Mouse (Mus musculus) liver, embryonic 11.5 days (tissue): ENCODE data around the gene Atp8a2. TPM values are rescaled to one million over a fixed set of nuclear protein-coding genes. Genes with fewer than 3 reads are reported as not detected.

Experiments
- ATAC-seq: fragments of 200-750 bp; cut with Nextera tagmentation; replicated peaks from 2 replicates; pipeline ENCODE4 v1.8.0; 2017; ENCODE audit warnings: moderate number of reproducible peaks, mild to moderate bottlenecking, moderate TSS enrichment, moderate library complexity; ENCODE audit not compliant: low FRiP score
- DNase-seq: peaks from one replicate; pipeline ENCODE4 v3.0.0-alpha.2; 2017; ENCODE audit warnings: low spot score
- H3K27ac ChIP-seq: fragments of 300-500 bp; sonication (generic); 2 replicates; pipeline ENCODE4 v1.5.1; 2014; ENCODE audit warnings: mild to moderate bottlenecking, low read depth, low read length, control low read depth
- H3K27me3 ChIP-seq: fragments of 300-500 bp; sonication (generic); replicated peaks from 2 replicates; pipeline ENCODE4 v1.6.1; 2014; ENCODE audit warnings: low read length, mixed read lengths; ENCODE audit not compliant: control insufficient read depth, insufficient read depth
- H3K36me3 ChIP-seq: fragments of 300-500 bp; sonication (generic); 2 replicates; pipeline ENCODE4 v1.6.1; 2014; ENCODE audit warnings: mild to moderate bottlenecking, low read length, moderate library complexity, mixed read lengths; ENCODE audit not compliant: control insufficient read depth, insufficient read depth
- H3K4me1 ChIP-seq: fragments of 300-500 bp; sonication (generic); replicated peaks from 2 replicates; pipeline ENCODE4 v1.6.1; 2014; ENCODE audit warnings: low read length, mixed read lengths; ENCODE audit not compliant: control insufficient read depth, insufficient read depth
- H3K4me2 ChIP-seq: fragments of 300-500 bp; sonication (generic); 2 replicates; pipeline ENCODE4 v1.6.1; 2014; ENCODE audit warnings: mild to moderate bottlenecking, control low read depth, moderate library complexity
- H3K4me3 ChIP-seq: fragments of 300-500 bp; sonication (generic); 2 replicates; pipeline ENCODE4 v1.5.1; 2014; ENCODE audit warnings: low read depth, low read length, control low read depth
- H3K9ac ChIP-seq: fragments of 300-500 bp; sonication (generic); 2 replicates; pipeline ENCODE4 v1.6.1; 2014; ENCODE audit warnings: low read depth, low read length, control low read depth
- H3K9me3 ChIP-seq: fragments of 300-500 bp; sonication (generic); 2 replicates; pipeline ENCODE4 v1.6.1; 2016; ENCODE audit warnings: low read length, inconsistent platforms, mixed read lengths; ENCODE audit not compliant: control insufficient read depth
- WGBS: fragments of 180-500 bp; shearing (Covaris S2); extraction: QIAGEN DNeasy Blood & Tissue Kit; methylation state at CpG from one replicate; pipeline ENCODE4 v1.1.7; 2014; 5-methylcytosine and 5-hydroxymethylcytosine counted together
- polyA plus RNA-seq: library from polyadenylated mRNA; unstranded; fragments of >200 nt; fragmentation: Nextera tagmentation; extraction: Ambion mirVana; gene quantifications from 2 replicates; pipeline ENCODE4 v1.2.1, GENCODE M21; 2014

Atp8a2 gene
- polyA plus RNA-seq, 1 experiment from 2014 or later, result 2.2 TPM

DNA sequence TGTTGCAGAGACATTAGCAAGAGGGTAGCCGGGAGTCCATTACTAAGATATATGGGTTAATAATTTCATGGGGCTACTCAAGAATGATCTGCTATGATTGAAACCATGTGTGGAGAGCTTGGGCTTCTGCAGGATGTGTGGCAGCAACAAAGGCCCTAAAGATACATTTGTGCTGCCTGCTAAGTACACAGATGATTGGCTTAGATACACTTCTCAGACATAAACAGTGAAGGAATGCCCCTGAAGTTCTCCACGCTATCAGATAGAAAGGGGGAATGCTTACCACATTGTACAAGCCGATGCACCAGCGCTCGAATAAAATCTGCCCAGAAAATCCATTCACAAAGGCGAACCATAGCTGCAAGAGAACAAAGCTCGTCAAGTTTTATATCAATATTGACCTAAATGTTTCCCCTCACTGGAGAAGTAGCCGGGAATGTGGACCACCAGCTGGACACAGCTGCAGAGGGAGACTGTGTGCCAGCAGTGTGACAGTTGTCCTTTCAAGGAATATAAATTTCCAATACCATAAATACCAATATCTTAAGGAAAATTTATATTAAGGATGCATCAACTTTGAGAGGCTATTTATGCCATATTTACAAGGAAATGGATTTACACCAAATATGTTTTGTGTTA, 394.9 kb downstream of the Atp8a2 start:
- no peak overlapping the region for H3K4me2 ChIP-seq
- no peaks in the 10 kb centered on the region for H3K27me3 ChIP-seq
- no peaks in the 10 kb centered on the region for H3K9me3 ChIP-seq
- no peak for ATAC-seq
- DNase-seq, result no peak
- no peak overlapping the region for H3K9ac ChIP-seq
- no peaks in the 10 kb centered on the region for H3K4me1 ChIP-seq
- H3K27ac ChIP-seq, result no peak overlapping the region
- no peaks in the 10 kb centered on the region for H3K36me3 ChIP-seq
- 60% methylated on average over 8 of the region's 8 CpGs for WGBS
- no peak overlapping the region for H3K4me3 ChIP-seq

DNA sequence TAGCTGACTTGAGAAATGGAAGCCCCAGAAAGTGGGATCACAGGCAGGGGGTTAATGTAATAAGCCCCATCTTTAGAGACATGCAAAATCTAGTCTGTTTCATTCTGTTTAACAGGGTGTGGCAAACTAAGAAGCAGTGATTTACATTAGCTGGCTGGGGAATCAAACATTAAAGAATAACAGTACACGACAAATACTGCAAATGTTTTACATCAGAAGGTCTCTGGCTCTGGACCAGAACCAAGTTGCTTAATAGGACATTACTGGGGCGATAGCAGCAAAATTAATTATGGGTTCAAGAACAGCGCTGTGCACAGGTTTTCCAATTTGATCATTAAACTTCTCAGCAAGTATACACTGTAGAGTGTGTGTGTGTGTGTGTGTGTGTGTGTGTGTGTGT, 397.5 kb downstream of the Atp8a2 start:
- no peaks in the 10 kb centered on the region for H3K9me3 ChIP-seq
- ATAC-seq (no peak), DNase-seq (no peak)
- no peak overlapping the region for H3K9ac ChIP-seq
- WGBS, result 84% methylated on average over 3 of the region's 3 CpGs
- no peak overlapping the region for H3K27ac ChIP-seq
- no peaks in the 10 kb centered on the region for H3K27me3 ChIP-seq
- no peak overlapping the region for H3K4me3 ChIP-seq
- H3K36me3 ChIP-seq, result no peaks in the 10 kb centered on the region
- H3K4me1 ChIP-seq, result no peaks in the 10 kb centered on the region
- no peak overlapping the region for H3K4me2 ChIP-seq

DNA sequence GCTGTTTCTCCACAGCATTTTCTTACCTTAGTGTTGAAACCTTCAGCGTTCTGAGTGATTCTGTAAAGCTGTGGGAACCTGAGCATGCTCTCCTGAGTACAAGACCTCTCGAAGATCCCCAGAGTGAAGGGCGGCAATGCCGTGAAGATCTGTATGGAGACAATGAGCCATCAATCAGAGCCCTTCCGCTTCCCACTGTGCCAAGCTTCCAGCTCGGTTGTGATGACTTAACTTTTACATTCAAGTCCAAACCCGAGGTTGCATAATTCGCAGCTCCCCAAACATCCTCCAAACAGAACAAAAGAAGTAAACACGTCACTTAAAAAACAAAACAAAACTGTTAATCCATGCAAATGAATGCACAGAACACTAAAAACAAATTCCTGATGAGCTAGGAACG, 403.1 kb downstream of the Atp8a2 start:
- Histone ChIP-seq H3K4me1 (no peaks in the 10 kb centered on the region), H3K27me3 (no peaks in the 10 kb centered on the region), H3K9me3 (no peaks in the 10 kb centered on the region), H3K27ac (no peak overlapping the region), H3K4me2 (no peak overlapping the region), H3K4me3 (no peak overlapping the region), H3K9ac (no peak overlapping the region), H3K36me3 (no peaks in the 10 kb centered on the region)
- WGBS, result 68% methylated on average over 10 of the region's 10 CpGs
- DNase-seq, result no peak
- ATAC-seq, result no peak

DNA sequence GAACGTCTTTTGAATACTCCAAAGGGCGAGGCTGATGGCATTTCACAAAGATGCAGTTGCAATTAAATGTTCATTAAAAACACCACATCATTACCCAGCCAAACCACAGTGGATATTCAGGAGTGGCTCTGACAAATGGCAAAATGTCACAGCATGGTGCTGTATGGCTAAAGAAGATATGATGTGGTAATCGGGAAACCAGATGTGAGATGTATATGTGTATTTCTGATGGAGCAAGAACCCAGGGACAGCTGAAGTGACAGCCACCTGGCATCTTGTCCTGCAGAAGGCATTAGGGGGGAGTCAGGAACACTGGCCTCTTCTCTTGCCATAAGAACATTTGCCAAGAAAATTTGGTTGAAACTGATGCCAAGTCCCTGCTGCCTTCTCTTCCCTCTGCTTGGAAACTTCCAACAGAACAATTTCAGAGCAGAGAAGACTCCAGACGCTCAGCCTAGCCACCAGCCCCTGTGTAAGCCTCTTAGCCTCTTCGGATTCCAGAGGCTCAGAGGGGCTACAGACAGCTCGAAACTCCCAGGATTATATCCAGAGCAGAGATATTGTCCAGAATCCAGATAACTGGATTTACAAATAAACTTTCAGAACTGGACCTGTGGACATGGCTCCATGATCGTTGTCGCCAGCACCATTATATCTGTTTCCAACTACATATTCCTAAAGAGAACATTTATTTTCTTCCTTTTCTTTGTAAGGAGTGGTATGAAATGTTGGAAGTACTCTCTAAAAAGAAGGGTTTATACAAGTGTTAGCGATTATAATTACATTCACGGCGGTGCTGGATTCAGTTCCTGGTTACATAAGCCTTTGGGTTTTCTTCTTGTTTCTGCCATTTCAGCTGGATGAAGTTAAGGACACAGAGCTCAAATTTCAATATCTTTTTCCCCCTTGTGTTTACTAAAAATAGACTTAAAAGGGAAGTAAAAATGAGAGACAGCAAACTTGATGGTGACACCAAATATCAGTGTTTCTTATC, 413.3 kb downstream of the Atp8a2 start:
- Histone ChIP-seq H3K4me1 (no peaks in the 10 kb centered on the region), H3K4me3 (no peak overlapping the region), H3K9me3 (no peaks in the 10 kb centered on the region), H3K27ac (no peak overlapping the region), H3K4me2 (no peak overlapping the region), H3K36me3 (no peaks in the 10 kb centered on the region), H3K9ac (no peak overlapping the region), H3K27me3 (no peaks in the 10 kb centered on the region)
- ATAC-seq (no peak), DNase-seq (no peak)
- WGBS, result 76% methylated on average over 11 of the region's 11 CpGs

DNA sequence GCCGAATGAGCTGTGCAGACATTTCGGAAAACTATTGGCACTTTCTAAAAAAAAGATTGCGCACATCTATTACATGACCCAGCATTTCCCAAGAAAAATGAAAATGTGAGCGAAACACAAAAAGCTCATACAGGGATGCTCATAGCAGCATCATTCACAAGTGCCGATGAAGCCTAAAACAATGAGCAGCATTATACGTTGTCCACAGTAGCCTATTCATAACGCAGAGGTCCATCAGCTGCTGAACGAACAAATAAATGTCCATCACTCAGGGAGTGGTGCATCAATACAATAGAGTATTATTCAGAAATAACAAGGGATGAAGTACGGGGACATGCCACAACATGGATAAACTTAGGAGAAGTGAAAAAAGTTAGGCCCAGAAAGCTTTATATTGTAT, 416.6 kb downstream of the Atp8a2 start:
- Histone ChIP-seq H3K4me2 (no peak overlapping the region), H3K27me3 (no peaks in the 10 kb centered on the region), H3K4me3 (no peak overlapping the region), H3K9me3 (no peaks in the 10 kb centered on the region), H3K27ac (no peak overlapping the region), H3K9ac (no peak overlapping the region), H3K36me3 (no peaks in the 10 kb centered on the region), H3K4me1 (no peaks in the 10 kb centered on the region)
- ATAC-seq (no peak), DNase-seq (no peak)
- 93% methylated on average over 9 of the region's 9 CpGs for WGBS

DNA sequence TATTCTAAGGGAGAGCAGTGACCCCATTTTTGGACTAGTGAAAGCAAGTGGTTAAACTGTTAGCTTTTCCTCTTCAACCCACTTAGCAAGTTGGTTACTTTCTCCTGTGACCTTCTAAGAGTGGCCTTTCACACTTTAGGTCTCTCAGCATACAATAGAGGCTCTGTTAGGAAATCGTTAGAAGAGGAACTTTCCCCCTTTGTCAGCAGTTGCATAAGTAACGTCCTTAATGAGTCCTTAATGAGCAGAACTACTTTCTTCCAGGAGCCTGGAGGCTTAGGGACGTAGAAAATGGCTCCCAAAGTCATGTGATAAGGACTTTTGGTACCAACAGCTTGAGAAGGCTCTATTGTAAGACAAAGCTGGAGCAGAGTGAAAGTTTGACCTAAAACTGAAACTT, 434.8 kb downstream of the Atp8a2 start:
- Histone ChIP-seq H3K4me2 (no peak overlapping the region), H3K4me1 (no peaks in the 10 kb centered on the region), H3K36me3 (no peaks in the 10 kb centered on the region), H3K9me3 (no peaks in the 10 kb centered on the region), H3K9ac (no peak overlapping the region), H3K4me3 (no peak overlapping the region), H3K27ac (no peak overlapping the region), H3K27me3 (no peaks in the 10 kb centered on the region)
- 38% methylated on average over 3 of the region's 3 CpGs for WGBS
- DNase-seq, result no peak
- ATAC-seq, result no peak

DNA sequence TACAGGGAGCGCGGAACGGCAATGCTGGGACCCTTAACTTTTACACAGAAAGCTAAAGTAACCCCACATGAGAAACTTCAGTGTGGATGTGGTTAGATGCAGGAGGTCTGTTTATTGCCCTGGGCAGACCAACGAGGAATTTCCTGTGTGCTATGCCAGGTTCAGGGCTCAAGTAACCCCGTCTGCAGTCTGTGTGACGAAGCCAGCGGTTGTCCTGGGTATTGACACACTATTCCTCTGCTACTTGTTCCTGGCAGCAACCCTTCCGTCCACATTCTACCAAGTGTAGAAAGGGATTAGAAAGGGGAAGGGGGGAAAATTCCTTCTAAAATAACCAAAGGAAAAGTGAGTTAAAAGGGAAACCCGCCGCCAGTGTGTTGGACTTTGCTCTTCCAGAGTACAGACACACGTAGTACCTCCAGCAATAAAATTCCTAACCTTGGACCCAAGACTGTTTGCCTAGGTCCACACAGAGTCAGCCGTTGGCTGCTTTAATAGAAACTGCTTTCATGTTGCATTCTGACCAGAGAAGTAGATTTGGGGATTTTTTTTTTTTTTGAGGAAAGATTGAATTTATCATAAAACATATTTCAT, 437.0 kb downstream of the Atp8a2 start:
- no peaks in the 10 kb centered on the region for H3K4me1 ChIP-seq
- no peak overlapping the region for H3K27ac ChIP-seq
- DNase-seq (no peak), ATAC-seq (no peak)
- no peaks in the 10 kb centered on the region for H3K9me3 ChIP-seq
- no peak overlapping the region for H3K4me3 ChIP-seq
- no peaks in the 10 kb centered on the region for H3K36me3 ChIP-seq
- WGBS, result 75% methylated on average over 12 of the region's 12 CpGs
- H3K4me2 ChIP-seq, result no peak overlapping the region
- no peak overlapping the region for H3K9ac ChIP-seq
- H3K27me3 ChIP-seq, result no peaks in the 10 kb centered on the region

DNA sequence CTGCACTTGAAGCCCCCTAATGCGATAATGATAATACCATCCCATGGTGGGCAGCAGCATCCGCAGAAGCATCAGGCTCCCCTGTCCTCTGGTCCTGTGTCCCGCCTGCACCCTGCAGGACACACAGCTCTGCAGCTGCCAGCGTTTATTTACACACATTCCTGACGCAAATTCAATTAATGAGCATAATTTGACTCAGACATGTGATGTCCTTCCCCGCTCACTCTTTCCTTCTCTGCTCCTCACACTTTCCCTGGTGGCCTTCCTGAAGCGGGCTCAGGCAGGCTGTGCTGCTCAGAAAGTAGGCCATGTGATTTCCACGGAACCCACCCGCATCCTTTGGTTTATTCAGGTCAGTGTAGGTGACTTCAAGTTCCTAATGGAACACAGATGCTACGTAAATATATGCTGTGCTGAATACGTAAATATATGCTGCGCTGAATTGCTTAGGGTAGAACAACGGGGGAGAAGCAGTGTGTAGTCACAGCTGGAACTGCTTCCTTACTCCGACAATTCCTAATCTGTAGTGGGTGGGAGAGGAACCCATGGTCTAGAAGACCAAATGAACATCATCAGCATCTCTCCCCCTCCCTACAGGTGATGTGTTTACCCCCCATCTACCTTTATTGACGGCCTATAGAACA, 437.7 kb downstream of the Atp8a2 start:
- Histone ChIP-seq H3K9me3 (no peaks in the 10 kb centered on the region), H3K4me2 (no peak overlapping the region), H3K4me3 (no peak overlapping the region), H3K27ac (no peak overlapping the region), H3K9ac (no peak overlapping the region), H3K27me3 (no peaks in the 10 kb centered on the region), H3K36me3 (no peaks in the 10 kb centered on the region), H3K4me1 (no peaks in the 10 kb centered on the region)
- whole genome bisulfite sequencing, result 72% methylated on average over 15 of the region's 15 CpGs
- no peak for ATAC-seq
- DNase-seq, result no peak
